Mouse (Mus musculus) 3134 (cell line): Measurements from ENCODE around the gene Fam71a.

Source experiments
- DNase-seq: peaks from one replicate; pipeline ENCODE4 v3.0.0-alpha.2; 2011; ENCODE audit warnings: low spot score; ENCODE audit not compliant: insufficient read length; ENCODE audit errors: extremely low read depth

Gene Fam71a

DNA sequence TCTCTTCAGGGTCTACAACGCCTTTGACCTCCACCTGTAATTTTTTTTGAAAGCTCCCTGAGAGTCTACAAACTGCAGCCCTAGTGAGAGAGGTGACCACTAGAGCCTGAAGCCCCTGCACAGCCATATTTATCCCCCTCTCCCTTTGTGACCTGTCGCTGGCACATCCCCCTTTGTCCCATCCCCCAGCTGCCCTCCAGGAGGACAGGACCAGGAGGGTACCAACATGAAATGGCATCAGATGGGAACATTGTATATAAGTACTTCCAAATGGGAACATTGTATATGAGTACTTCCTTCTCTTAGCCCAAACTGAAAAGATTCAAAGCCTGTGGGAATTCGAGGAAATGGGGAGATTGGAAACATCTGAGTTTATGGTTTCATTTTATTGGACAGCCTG lies at the start of gene Fam71a:
Fam71a (minus strand) TSS at position 101 of the 400 bp plus-strand sequence.
- no peak for DNase-seq

DNA sequence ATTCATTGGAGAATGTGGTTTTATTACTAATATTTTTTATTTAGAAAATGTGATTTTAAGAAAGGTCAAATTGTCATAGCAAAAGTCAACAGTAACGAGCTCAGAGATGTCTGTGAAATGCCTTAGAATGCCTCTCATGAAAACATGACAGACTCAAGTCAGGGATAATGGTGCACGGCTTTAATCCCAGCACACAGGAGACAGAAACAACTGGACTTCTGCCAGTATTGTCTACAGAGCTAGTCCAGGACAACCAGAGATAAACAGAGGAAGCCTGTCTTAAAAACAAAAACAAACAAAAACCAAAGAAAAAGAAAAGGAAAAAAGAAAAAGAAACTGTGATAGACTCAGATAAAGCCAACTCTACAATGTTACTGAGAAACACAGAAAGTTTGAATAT lies 46.5 kb upstream of the Fam71a start:
- DNase-seq = no peak

DNA sequence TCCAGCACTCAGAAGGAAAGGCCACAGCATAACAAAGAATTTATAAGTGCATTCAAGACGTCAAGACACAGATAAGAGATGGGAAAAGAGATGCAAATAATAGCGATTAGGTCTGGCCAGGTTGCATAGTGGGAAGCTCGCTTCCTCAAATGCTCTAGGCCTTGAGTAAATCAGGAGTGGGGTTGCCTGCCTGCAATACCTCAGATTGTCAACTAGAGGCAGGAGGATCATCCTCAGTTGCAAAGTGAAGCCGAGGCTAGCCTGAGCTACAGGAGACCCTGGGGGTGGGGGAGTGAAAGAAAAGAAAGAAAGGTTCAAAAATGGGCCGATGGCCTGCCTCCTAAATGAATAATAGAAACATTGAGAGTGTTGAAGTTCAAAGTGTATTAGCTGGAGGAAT lies 41.2 kb upstream of the Fam71a start:
- no peak for DNase-seq

DNA sequence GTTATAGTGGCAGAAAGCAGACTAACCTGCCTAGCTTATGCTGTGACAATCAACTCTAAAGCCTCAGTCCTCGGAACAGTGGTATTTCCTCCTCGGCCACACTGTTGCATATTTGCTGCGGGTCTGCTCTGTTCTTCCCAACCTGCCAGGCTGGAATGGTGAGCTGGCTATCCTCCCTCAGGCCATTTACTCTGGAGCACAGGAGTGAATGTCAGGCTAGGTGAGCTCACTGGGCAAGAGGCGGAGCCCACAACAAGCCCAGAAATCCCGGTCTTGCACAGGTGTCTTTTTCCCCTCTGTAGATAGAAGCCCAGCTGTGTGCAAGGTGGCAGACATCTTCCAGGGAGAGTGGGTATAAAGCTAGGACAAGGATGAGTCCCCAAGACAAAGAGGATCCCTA lies 40.3 kb upstream of the Fam71a start:
- DNase-seq = no peak

GRCm38 (mm10) chr1:191203496-191203895 lies 38.9 kb upstream of the Fam71a start:
- no peak for DNase-seq

- no peak for DNase-seq
Observed at GRCm38 (mm10) chr1:191202208-191202952, 37.8 kb upstream of the Fam71a start.

- no peak for DNase-seq
Observed at GRCm38 (mm10) chr1:191200816-191201602, 36.4 kb upstream of the Fam71a start.

GRCm38 (mm10) chr1:191197916-191198315 lies 33.3 kb upstream of the Fam71a start:
- no peak for DNase-seq

DNA sequence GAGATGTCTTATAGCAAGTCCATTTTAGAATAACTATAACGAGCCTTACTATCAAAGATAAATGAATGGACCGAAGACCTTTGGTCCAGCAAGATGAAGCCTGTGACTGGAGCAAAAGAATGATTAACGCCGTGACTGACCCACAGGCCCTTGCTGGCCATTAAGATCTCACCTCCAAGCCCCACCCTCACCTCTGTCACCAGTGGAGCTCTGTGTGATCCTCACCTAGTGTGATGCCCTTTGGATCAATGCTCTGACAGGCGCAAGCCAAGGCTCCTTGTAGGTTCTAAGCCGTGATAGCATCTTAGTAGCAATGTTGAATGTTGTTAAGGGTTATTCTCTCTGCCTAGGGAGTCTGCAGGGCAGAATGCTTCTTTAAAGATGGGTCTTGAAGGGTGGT lies 31.4 kb upstream of the Fam71a start:
- DNase-seq = no peak

GRCm38 (mm10) chr1:191193657-191194424 lies 29.2 kb upstream of the Fam71a start:
- no peak for DNase-seq

- no peak for DNase-seq
Observed at GRCm38 (mm10) chr1:191192751-191193150, 28.1 kb upstream of the Fam71a start.

- no peak for DNase-seq
Observed at GRCm38 (mm10) chr1:191192213-191192612, 27.6 kb upstream of the Fam71a start.

DNA sequence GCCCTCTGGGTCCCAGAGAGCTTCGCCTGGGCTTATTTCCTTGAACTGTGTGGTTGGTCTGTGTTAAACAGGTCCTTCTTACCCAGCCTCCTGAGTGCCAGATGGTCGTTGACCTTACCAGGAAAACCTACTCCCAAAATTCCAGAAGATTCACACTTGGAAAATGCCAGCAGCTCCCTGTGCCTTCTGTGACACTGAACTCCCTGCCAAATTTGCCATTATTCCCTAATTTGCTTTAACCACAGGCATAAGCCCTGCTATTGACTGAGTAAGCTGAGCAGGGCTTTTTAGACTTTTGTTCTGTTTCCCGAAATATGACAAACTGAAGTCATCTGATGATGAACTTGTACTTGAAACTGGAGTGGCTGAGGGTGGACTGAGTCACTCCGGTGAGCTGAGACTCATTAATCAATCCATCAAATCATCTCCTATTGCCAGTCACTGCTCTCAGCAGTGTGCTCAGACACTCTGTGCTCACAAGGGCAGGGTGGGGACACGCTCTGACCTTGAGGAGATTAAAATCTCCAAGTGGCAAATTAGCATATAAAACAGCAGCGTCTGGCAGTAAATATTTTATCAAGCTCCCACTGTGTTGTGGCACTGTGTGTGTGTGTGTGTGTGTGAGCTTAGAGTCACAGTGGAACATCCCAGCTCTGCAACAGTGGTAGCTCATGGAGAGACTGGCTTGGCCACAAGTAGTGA lies 25.2 kb upstream of the Fam71a start:
- no peak for DNase-seq

DNA sequence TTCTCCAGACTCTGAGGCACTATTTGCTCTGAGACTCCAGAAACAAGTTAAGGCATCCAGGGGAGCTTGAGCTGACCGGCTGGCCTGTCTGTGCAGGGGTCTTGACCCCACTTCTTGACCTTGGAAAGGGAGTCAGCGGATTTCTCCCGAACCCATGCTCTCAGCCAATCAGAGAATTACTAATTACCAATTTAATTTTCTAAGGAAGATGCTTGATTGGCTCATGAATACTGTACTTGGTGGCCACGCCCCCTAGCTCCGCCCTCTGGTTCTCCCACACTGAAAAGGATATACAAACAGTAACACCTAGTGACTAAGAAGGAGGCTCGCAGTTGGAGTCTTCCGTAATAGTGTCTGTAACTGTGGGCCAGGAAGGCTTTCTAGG lies 21.8 kb upstream of the Fam71a start:
- DNase-seq = no peak

DNA sequence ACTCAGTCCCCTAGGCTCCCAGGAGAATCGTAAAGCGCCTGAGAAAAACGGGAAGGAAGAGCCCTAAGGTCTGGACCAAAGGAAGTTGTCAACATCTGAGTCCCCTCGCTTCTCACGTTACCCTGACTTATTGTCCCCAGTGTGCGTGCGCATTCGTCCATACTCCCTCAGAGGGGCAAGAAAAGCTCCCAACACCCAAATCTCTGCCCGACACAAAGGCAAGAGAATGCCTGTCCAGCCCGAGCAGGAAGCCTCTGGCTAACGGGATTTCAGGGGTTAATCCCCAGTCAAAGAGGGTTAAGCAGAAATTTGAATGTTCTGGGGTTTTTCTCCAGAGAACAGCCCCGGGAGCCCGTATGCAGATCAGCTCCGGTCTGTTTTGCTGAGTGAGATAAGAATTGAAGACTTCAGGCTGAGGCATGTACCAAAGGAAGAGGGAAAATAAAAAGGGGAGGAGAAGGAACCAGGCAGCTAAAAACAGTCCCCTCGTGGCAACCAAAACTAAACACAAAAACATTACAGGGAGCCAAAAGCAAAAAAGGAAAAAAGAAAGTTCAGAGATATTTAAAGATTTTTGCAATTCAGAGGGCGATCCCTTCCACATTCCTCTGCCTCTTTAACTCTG lies 21.3 kb upstream of the Fam71a start:
- DNase-seq = no peak

DNA sequence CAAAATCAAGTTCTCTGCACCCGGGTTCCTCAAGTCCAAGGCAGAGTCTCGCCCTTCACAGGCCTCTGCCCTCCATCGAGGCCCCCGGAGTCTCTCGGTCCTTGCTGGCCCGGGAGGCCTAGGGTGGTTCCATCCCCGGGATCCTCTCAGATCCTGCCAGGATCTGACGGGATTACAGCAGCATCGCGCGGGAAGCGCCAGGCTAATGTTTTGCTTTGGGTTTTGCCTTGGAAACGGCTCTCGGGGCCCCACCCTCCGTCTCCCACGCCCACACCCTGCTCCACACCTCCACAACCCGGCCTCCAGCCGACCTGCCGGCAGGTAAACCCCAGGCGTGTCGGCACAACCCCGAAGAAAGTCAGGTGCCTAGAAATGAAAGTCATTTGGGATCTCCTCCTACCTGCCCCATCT lies 20.2 kb upstream of the Fam71a start:
- no peak for DNase-seq

GRCm38 (mm10) chr1:191184066-191184815 lies 19.6 kb upstream of the Fam71a start:
- no peak for DNase-seq

- DNase-seq = no peak
Observed at GRCm38 (mm10) chr1:191183163-191184065, 18.8 kb upstream of the Fam71a start.
